Mouse (Mus musculus): ENCODE measurements around the gene Mbd6.

- TF ChIP-seq CTCF (IDR thresholded peaks at IDR 0.05; ENCODE audit: borderline replicate concordance, insufficient read depth, low read length) (no peak), POLR2A (IDR thresholded peaks at IDR 0.05; ENCODE audit: low read depth, low read length) (no peak)
Measured at GRCm38 (mm10) chr10:127264336-127264735, 24.5 kb downstream of the Mbd6 start.

Data from embryonic fibroblast, embryonic 13.5 days (primary cell).